Mouse (Mus musculus): ENCODE measurements around the gene Spo11. TPM values are rescaled to one million over a fixed set of nuclear protein-coding genes. Genes with fewer than 3 reads are reported as not detected.

Gene Spo11
- polyA plus RNA-seq, 1 experiment, result not detected

GRCm38 (mm10) chr2:173014741-173015287 lies 37.3 kb downstream of the Spo11 start:
- no peak for TF ChIP-seq CTCF (IDR thresholded peaks at IDR 0.05; ENCODE audit: insufficient read depth, low read depth, low read length)
- no peak for TF ChIP-seq POLR2A (IDR thresholded peaks at IDR 0.05; ENCODE audit: insufficient read depth, low read depth, low read length)
- Histone ChIP-seq H3K27ac (ENCODE audit: insufficient read depth, low read depth, low read length) (no peak overlapping the region), H3K4me3 (ENCODE audit: insufficient read depth, low read depth, low read length) (no peak overlapping the region), H3K4me1 (ENCODE audit: control insufficient read depth, insufficient read depth, low read length) (peaks cover 3% of the 10 kb centered on the region)
- 73% methylated on average over 7 of the region's 7 CpGs for WGBS

GRCm38 (mm10) chr2:173017940-173018339 lies 40.4 kb downstream of the Spo11 start:
- Histone ChIP-seq H3K4me3 (ENCODE audit: insufficient read depth, low read depth, low read length) (no peak overlapping the region), H3K27ac (ENCODE audit: insufficient read depth, low read depth, low read length) (no peak overlapping the region), H3K4me1 (ENCODE audit: control insufficient read depth, insufficient read depth, low read length) (peaks cover 23% of the 10 kb centered on the region)
- 67% methylated on average over 6 of the region's 6 CpGs for WGBS
- TF ChIP-seq CTCF (IDR thresholded peaks at IDR 0.05; ENCODE audit: insufficient read depth, low read depth, low read length) (no peak), POLR2A (IDR thresholded peaks at IDR 0.05; ENCODE audit: insufficient read depth, low read depth, low read length) (no peak)

GRCm38 (mm10) chr2:173018618-173019017 lies 41.1 kb downstream of the Spo11 start:
- 51% methylated on average over 8 of the region's 8 CpGs for WGBS
- Histone ChIP-seq H3K4me3 (ENCODE audit: insufficient read depth, low read depth, low read length) (no peak overlapping the region), H3K27ac (ENCODE audit: insufficient read depth, low read depth, low read length) (no peak overlapping the region), H3K4me1 (ENCODE audit: control insufficient read depth, insufficient read depth, low read length) (peaks cover 26% of the 10 kb centered on the region)
- TF ChIP-seq POLR2A (IDR thresholded peaks at IDR 0.05; ENCODE audit: insufficient read depth, low read depth, low read length) (no peak), CTCF (IDR thresholded peaks at IDR 0.05; ENCODE audit: insufficient read depth, low read depth, low read length) (no peak)

GRCm38 (mm10) chr2:173019322-173019721 lies 41.8 kb downstream of the Spo11 start:
- Histone ChIP-seq H3K4me1 (ENCODE audit: control insufficient read depth, insufficient read depth, low read length) (peaks cover 26% of the 10 kb centered on the region), H3K27ac (ENCODE audit: insufficient read depth, low read depth, low read length) (no peak overlapping the region), H3K4me3 (ENCODE audit: insufficient read depth, low read depth, low read length) (peak overlapping the region; percentile 39)
- WGBS, result 35% methylated on average over 9 of the region's 9 CpGs
- TF ChIP-seq CTCF (IDR thresholded peaks at IDR 0.05; ENCODE audit: insufficient read depth, low read depth, low read length) (no peak), POLR2A (IDR thresholded peaks at IDR 0.05; ENCODE audit: insufficient read depth, low read depth, low read length) (no peak)

GRCm38 (mm10) chr2:173019790-173020189 lies 42.3 kb downstream of the Spo11 start:
- WGBS, result 1% methylated on average over 29 of the region's 29 CpGs
- Histone ChIP-seq H3K4me3 (ENCODE audit: insufficient read depth, low read depth, low read length) (peak overlapping the region; percentile 39), H3K27ac (ENCODE audit: insufficient read depth, low read depth, low read length) (no peak overlapping the region), H3K4me1 (ENCODE audit: control insufficient read depth, insufficient read depth, low read length) (peaks cover 26% of the 10 kb centered on the region)
- TF ChIP-seq POLR2A (IDR thresholded peaks at IDR 0.05; ENCODE audit: insufficient read depth, low read depth, low read length), result no peak

GRCm38 (mm10) chr2:173020430-173020829 lies 42.9 kb downstream of the Spo11 start, which contains the start of gene Rbm38:
Rbm38 (plus strand) TSS chr2:173020498.
- no peak for TF ChIP-seq POLR2A (IDR thresholded peaks at IDR 0.05; ENCODE audit: insufficient read depth, low read depth, low read length)
- no peak for TF ChIP-seq CTCF (IDR thresholded peaks at IDR 0.05; ENCODE audit: insufficient read depth, low read depth, low read length)
- Histone ChIP-seq H3K4me1 (ENCODE audit: control insufficient read depth, insufficient read depth, low read length) (peaks cover 31% of the 10 kb centered on the region), H3K4me3 (ENCODE audit: insufficient read depth, low read depth, low read length) (peak within 1 kb of the TSS; percentile 39), H3K27ac (ENCODE audit: insufficient read depth, low read depth, low read length) (no peak within 1 kb of the TSS)
- WGBS, result 45% methylated on average over 11 of the region's 11 CpGs

GRCm38 (mm10) chr2:173021633-173022055 lies 44.1 kb downstream of the Spo11 start:
- TF ChIP-seq POLR2A (IDR thresholded peaks at IDR 0.05; ENCODE audit: insufficient read depth, low read depth, low read length), result peak; percentile 75
- TF ChIP-seq CTCF (IDR thresholded peaks at IDR 0.05; ENCODE audit: insufficient read depth, low read depth, low read length), result no peak
- Histone ChIP-seq H3K4me1 (ENCODE audit: control insufficient read depth, insufficient read depth, low read length) (peaks cover 31% of the 10 kb centered on the region), H3K4me3 (ENCODE audit: insufficient read depth, low read depth, low read length) (peak overlapping the region; percentile 71), H3K27ac (ENCODE audit: insufficient read depth, low read depth, low read length) (no peak overlapping the region)
- under 1% methylated on average over 54 of the region's 54 CpGs for WGBS

- H3K27ac ChIP-seq (ENCODE audit: insufficient read depth, low read depth, low read length), result no peak overlapping the region
- WGBS, result under 1% methylated on average over 51 of the region's 51 CpGs
- TF ChIP-seq POLR2A (IDR thresholded peaks at IDR 0.05; ENCODE audit: insufficient read depth, low read depth, low read length) (no peak), CTCF (IDR thresholded peaks at IDR 0.05; ENCODE audit: insufficient read depth, low read depth, low read length) (no peak)
- peaks cover 36% of the 10 kb centered on the region for H3K4me1 ChIP-seq (ENCODE audit: control insufficient read depth, insufficient read depth, low read length)
- peak overlapping the region; percentile 71 for H3K4me3 ChIP-seq (ENCODE audit: insufficient read depth, low read depth, low read length)
Measured at GRCm38 (mm10) chr2:173022056-173022681, 44.7 kb downstream of the Spo11 start.

- Histone ChIP-seq H3K27ac (ENCODE audit: insufficient read depth, low read depth, low read length) (no peak overlapping the region), H3K4me1 (ENCODE audit: control insufficient read depth, insufficient read depth, low read length) (peaks cover 37% of the 10 kb centered on the region), H3K4me3 (ENCODE audit: insufficient read depth, low read depth, low read length) (peak overlapping the region; percentile 71)
- WGBS, result 47% methylated on average over 10 of the region's 10 CpGs
- no peak for TF ChIP-seq POLR2A (IDR thresholded peaks at IDR 0.05; ENCODE audit: insufficient read depth, low read depth, low read length)
Measured at GRCm38 (mm10) chr2:173022813-173023212, 45.3 kb downstream of the Spo11 start.
